Mouse (Mus musculus) lung, postnatal 36 days (tissue): Measurements from ENCODE around the gene Supt4a.

ENCODE experiments used
- DNase-seq: peaks from one replicate; pipeline ENCODE4 v3.0.0; 2022; ENCODE audit warnings: mixed read lengths

Gene Supt4a

GRCm38 (mm10) chr11:87737175-87737740 lies at the start of gene Supt4a:
Supt4a (plus strand) TSS chr11:87737552.
- peak; percentile 95 for DNase-seq

DNA sequence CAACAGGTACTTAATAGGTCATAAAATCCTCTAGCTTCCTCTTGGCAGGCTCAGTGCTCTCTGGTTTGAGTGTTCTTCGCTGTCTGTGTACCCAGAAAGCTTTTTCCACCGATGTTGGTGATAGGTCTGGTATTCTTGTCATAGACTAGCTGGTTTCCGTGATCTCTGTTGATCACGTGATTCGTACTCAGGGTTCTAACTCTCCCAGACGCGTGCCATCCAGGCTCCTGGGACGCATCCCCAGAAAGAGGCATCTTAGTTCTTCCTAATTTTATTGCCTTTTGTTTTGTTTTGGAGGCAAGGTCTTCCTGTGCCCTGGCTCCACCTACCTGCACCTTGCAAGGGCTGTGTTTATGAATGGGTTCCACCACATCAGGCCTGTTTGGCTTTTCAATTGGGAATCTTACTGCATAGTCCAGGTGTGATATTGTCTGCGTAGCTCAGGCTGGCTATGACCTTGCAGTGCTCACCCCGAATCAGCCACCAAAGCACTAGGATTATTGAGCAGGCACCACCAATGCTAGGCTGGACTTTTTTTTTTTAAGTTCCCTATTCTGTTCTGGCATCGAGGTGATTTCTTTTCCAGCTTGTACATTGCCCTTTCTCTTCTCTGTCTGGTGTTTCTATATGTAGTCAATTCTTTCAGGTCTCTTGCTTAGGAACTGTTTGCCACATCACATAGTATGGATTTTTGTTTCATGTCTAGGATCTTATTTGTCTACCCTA lies 48.7 kb upstream of the Supt4a start:
- DNase-seq, result peak; percentile 20

DNA sequence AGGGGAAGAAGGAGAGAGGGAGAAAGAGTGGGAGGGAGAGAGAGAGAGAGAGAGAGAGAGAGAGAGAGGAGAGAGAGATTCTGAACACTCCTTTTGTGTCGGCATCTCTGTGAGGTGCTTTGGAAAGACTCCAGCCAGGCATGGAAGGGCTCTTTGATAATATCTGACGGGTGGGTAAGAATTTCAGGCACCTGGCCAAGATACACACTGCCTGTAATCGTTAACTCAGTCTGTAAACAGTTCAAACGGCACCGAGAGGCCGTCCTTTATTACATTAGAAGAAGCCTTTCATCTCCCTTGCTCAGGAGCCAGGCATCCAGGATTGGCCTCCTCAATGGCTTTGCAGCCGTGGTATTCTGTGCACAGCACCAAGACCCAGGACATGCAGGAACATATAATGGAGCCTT lies 47.9 kb upstream of the Supt4a start:
- DNase-seq, result peak; percentile 94

DNA sequence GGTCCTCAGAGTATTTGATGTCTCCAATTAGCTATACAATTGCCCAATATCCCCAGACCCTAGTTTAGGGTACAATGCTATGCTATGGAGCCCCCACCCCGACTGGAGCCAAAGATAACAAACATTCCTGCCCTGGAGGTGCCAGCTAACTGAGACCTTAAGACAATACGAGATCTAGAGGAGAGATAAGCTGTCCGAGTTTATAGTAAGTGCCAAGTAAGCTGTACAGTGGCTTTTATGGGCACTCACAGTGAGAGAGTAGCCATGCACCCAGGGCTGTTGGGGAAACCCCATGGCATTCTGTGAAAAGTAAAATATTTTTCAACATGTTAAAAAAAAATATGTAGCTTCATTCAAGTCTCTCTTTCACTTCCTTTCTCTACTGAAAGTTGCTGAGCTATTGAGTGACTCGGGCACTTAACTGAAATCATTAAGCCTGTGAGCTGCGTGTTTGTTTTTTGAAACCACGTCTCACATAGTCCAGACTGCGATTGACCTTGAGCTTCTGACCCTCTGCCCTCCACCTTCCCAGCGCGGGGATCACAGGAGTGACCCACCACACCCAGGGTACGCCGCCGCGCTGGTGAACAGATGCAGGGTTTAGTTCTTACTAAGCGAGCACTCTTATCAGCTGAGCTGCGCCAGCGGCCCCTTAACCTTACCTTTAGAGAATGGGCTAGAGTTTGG lies 47.2 kb upstream of the Supt4a start:
- DNase-seq, result peak; percentile 15

GRCm38 (mm10) chr11:87697131-87697682 lies 40.1 kb upstream of the Supt4a start:
- DNase-seq, result no peak

GRCm38 (mm10) chr11:87698126-87698525 lies 39.2 kb upstream of the Supt4a start:
- DNase-seq, result peak; percentile 57

- no peak for DNase-seq
These were observed 36.2 kb upstream of the Supt4a start for GRCm38 (mm10) chr11:87701108-87701507.

- no peak for DNase-seq
These were observed 35.3 kb upstream of the Supt4a start for GRCm38 (mm10) chr11:87701877-87702620.

GRCm38 (mm10) chr11:87703654-87704053 lies 33.7 kb upstream of the Supt4a start:
- no peak for DNase-seq

- no peak for DNase-seq
These were observed 33.1 kb upstream of the Supt4a start for GRCm38 (mm10) chr11:87704289-87704688.

DNA sequence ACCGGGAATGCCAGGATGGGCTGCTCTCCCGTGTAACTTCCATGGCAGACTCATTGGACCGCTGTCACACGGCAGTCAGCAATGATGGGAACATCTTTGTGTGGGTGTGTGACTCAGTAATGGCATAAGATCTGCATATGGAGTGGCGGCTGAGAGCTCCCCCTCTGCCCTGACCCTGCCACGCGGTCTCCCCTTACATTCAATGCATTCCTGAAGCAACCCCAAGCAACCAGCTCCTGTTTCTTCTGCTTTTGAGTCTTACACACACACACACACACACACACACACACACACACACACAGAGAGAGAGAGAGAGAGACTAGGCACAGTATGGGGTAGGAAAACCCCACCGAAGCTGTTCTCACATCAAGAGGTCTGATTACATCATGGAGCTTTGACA lies 29.8 kb upstream of the Supt4a start:
- no peak for DNase-seq

DNA sequence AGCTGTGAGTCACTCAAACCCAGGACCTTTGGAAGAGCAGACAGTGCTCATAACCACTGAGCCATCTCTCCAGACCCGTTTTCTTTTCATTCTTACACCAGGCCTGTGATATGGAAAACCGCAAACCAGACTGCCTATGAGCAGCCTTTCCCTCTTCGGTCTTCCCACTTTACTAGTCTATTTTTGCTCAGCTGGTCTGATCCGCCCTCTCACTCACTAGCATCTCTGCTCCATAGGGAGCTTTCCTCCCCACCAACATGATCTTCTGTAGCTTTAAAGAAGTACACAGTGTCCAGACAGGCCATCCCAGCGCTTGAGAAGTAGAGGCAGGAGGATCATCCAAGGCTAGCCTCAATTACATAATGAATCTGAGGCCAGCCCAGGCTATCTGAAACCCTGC lies 28.4 kb upstream of the Supt4a start:
- no peak for DNase-seq

- peak; percentile 87 for DNase-seq
These were observed 27.7 kb upstream of the Supt4a start for GRCm38 (mm10) chr11:87709513-87710261.

GRCm38 (mm10) chr11:87710262-87710615 lies 27.1 kb upstream of the Supt4a start:
- DNase-seq, result no peak

GRCm38 (mm10) chr11:87712188-87712587 lies 25.2 kb upstream of the Supt4a start:
- DNase-seq, result no peak

- DNase-seq, result no peak
These were observed 21.4 kb upstream of the Supt4a start for GRCm38 (mm10) chr11:87715999-87716398.

DNA sequence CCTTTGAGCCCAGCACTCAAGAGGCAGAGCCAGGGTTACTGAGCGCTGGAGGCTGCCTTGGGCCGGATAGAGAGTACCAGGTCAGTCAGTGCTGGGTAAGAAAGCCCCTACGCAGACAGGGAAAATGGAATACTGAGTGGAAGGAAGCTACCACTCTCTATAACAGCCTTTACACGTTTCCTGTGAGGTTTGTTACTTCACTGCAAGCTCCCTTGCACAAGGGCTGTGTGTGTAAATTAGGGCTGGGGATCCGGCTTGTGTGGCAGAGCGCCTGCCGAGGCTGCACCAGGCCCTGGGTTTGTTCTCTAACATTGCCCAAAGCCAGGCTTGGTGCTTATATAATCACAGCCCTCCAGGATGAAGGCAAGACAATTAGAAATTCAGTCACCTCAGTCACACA lies 17.8 kb upstream of the Supt4a start:
- DNase-seq, result no peak

DNA sequence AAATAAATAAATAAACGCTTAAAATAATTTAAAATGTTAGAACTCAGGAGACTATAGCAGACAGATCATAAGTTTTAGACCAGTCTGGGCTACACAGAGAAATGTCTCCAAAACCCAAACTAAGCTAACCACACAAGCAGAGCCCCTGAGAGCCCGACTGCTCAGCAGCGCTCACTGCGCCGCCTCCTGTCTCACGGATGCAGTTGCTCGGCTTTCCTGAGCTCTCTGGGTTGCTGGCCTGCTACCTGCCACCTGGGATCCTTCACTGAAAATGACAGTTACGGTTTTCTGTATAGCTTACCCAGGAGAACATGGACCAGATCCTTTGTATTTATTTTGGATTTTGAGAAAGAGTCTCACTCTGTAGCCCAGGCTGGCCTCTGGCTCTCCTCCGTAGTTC lies 17.0 kb upstream of the Supt4a start:
- DNase-seq, result no peak

- peak; percentile 39 for DNase-seq
These were observed 16.5 kb upstream of the Supt4a start for GRCm38 (mm10) chr11:87720839-87721238.

DNA sequence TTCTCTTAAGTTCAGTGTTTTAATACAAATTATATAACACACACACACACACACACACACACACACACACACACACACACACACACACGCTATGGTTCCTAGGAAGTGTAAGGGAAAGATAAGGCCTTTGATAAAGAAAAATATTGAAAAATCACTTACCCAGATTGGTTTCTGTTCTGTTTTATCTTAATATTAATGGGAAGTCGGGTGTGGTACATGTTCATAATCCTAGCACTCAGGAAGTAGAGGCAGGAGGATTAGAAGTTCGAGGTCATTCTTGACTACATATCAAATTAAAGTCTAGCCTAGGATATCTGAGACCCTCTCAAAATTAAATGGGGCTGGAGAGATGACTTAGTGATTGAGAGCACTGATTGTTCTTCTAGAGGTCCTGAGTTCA lies 15.2 kb upstream of the Supt4a start:
- DNase-seq, result no peak

- no peak for DNase-seq
These were observed 14.5 kb upstream of the Supt4a start for GRCm38 (mm10) chr11:87722891-87723290.

GRCm38 (mm10) chr11:87725515-87725914 lies 11.8 kb upstream of the Supt4a start:
- DNase-seq, result no peak
